Comparison of ENCODE assay signal across 9 mouse cellular contexts in the genomic region with DNA sequence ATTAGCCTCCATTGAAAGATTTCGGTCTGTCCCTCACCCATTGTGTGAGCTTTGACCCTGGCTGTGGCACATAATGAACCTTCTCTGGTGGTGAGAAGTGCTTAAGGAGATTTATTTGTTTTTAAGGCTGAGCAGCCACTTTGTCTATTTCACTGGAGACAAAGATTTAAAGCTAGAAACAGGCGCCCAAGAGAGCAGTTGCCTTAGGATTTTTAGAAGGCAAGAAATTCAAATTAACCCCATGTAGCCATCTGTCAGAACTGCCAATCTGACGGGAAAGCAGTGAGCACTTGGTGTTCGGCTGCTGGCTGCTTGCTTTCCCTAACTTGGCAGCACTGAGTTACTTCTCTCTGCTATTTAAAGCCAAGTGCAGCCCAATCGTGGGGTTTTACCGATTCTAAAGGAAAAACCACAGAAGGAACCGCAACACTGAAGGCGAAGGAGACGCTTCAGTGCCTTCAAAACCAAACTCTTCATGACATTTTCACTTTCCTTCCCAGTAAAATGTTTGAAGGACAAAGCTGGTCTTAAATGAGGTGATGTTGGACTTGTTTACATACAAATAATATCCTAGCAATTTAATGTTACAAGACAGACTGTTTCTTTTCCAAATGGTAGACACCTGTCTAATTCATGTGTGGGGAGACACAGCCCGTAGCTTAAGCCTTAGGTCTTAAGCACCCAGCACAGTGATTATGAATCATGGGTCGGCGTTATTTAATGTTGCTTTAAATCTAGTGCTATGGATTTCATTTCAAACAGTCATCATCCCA.
DNase-seq lines count a peak whose midpoint lies in the region; ATAC-seq and TF ChIP-seq lines count a peak whose summit lies in the region.
"Had no signal": no experiment of that assay in that cellular context is flagged by ENCODE, and none has a peak within 500 bp of the region (broad histone marks: within the 10 kb centered on the region; RNA-seq: fewer than 3 reads in every experiment).

No protein-coding gene starts in this region.

- H3K9ac ChIP-seq in limb, embryonic 14.5 days (ENCODE audit: low read depth, low read length, severe bottlenecking), result no peak overlapping the region

- H3K27ac ChIP-seq in heart, embryonic 10.5 days, result no peak overlapping the region
- H3K27ac ChIP-seq in limb, embryonic 14.5 days (replicated peaks; ENCODE audit: low read depth, low read length), result no peak overlapping the region

- 35% methylated on average over 12 of the region's 12 CpGs for WGBS in heart, embryonic 10.5 days
- WGBS in limb, embryonic 14.5 days, result 21% methylated on average over 12 of the region's 12 CpGs

- H3K9me3 ChIP-seq in heart, embryonic 10.5 days, result no peaks in the 10 kb centered on the region
- H3K9me3 ChIP-seq in limb, embryonic 14.5 days (ENCODE audit: control insufficient read depth, low read length), result no peaks in the 10 kb centered on the region

- ATAC-seq in limb, embryonic 14.5 days (ENCODE audit: low FRiP score, low read depth), result no peak

- DNase-seq in heart, embryonic 10.5 days (ENCODE audit: low spot score), result no peak
- no peak for DNase-seq in heart, postnatal 36 days
- peak; percentile 96 for DNase-seq in brain, embryonic 14.5 days (ENCODE audit: low read depth)
- peak; percentile 14 to 23 for DNase-seq in frontal cortex, postnatal 14 days (ENCODE audit: low spot score in 2 of 2)
- no peak for DNase-seq in limb, embryonic 14.5 days (ENCODE audit: low spot score)
- no peak for DNase-seq in urinary bladder, postnatal 25 days (ENCODE audit: low spot score)
- DNase-seq in adrenal gland, adult (ENCODE audit: inconsistent age in 2 of 2, low spot score in 1 of 2), result no peak
- DNase-seq in adipocyte (ENCODE audit: low spot score), result no peak

- peak overlapping the region; percentile 17; the same call in 1 of the 2 replicates for H3K4me2 ChIP-seq in limb, embryonic 14.5 days (replicated peaks; ENCODE audit: low read depth, low read length, severe bottlenecking)

- no peaks in the 10 kb centered on the region for H3K36me3 ChIP-seq in heart, embryonic 10.5 days
- no peaks in the 10 kb centered on the region for H3K36me3 ChIP-seq in limb, embryonic 14.5 days (ENCODE audit: control insufficient read depth, insufficient read depth, low read length)

- TF ChIP-seq CTCF in brain, embryonic 14.5 days (IDR thresholded peaks at IDR 0.05; ENCODE audit: borderline replicate concordance, extremely low read depth, insufficient read depth, insufficient read length), result no peak

- peak overlapping the region; percentile 35 for H3K4me3 ChIP-seq in heart, embryonic 10.5 days
- no peak overlapping the region for H3K4me3 ChIP-seq in limb, embryonic 14.5 days (replicated peaks; ENCODE audit: low read length)
- H3K4me3 ChIP-seq: myocyte had no signal

- intact Hi-C loops in heart, postnatal 36 days (cut with DNase I), result no loop called here

- peaks cover 13% of the 10 kb centered on the region for H3K4me1 ChIP-seq in heart, embryonic 10.5 days
- H3K4me1 ChIP-seq in limb, embryonic 14.5 days (ENCODE audit: control insufficient read depth, insufficient read depth, low read length), result peaks cover 8% of the 10 kb centered on the region; the same call in 1 of the 2 replicates

- H3K27me3 ChIP-seq in heart, embryonic 10.5 days (ENCODE audit: insufficient read depth, poor library complexity, severe bottlenecking), result 0 out of 2 replicates have a peak, but pooled peaks cover 5% of the 10 kb centered on the region
- no peaks in the 10 kb centered on the region for H3K27me3 ChIP-seq in limb, embryonic 14.5 days (ENCODE audit: control insufficient read depth, insufficient read depth, low read length)

- TF ChIP-seq POLR2A in brain, embryonic 14.5 days (IDR thresholded peaks at IDR 0.05; ENCODE audit: borderline replicate concordance, extremely low read depth, insufficient read depth, insufficient read length, poor library complexity, severe bottlenecking), result no peak
- TF ChIP-seq POLR2A in limb, embryonic 14.5 days (IDR thresholded peaks at IDR 0.05; ENCODE audit: borderline replicate concordance, extremely low read depth, insufficient read depth, insufficient read length), result no peak

Comparison
In these comparisons a context has a peak if more than half of its experiments do, and no peak if none do; other contexts are left out.
1. DNase-seq: peak in brain, embryonic 14.5 days (single experiment) and frontal cortex, postnatal 14 days (2 of 2); none in heart, embryonic 10.5 days (single experiment), heart, postnatal 36 days (0 of 2), limb, embryonic 14.5 days (single experiment), urinary bladder, postnatal 25 days (single experiment), adrenal gland, adult (0 of 2) and adipocyte (single experiment).